Mouse (Mus musculus): ENCODE results near the gene Cfd.

DNA sequence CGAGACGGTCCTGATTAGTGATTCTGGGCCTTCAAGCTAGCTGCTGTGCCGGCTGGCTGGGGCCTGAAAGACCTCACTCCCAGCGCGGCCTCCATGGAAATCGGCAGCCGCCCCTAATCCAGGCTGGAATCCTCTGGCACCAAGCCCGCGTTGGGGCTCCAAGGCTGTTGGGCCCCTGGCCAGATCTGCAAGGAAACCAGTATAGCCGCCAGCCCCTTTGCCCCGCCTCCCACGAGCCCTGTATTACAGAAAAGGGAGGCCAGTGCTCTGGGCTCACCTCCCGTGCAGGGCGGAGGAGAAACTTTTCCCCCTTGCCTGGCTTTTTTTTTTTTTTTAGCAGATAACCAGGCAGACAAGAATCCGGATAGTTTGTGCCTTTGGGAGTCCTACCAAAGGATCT, 37.3 kb upstream of the Cfd start:
- no peak for TF ChIP-seq POLR2A (IDR thresholded peaks at IDR 0.05; ENCODE audit: insufficient read depth, low read length)
- no peak for TF ChIP-seq CTCF (IDR thresholded peaks at IDR 0.05; ENCODE audit: low read depth, low read length)
- no peak for TF ChIP-seq EP300 (IDR thresholded peaks at IDR 0.05; ENCODE audit: insufficient read depth, low read depth, low read length)
